In genomic region chr8:13326598-13326997, GRCm38 (mm10) we compare ENCODE assay signal across 10 mouse cellular contexts. TPM values are rescaled to one million over a fixed set of nuclear protein-coding genes. Genes with fewer than 3 reads are reported as not detected.
DNase-seq lines count a peak whose midpoint lies in the region; ATAC-seq and TF ChIP-seq lines count a peak whose summit lies in the region.
"Had no signal": no experiment of that assay in that cellular context is flagged by ENCODE, and none has a peak within 500 bp of the region (broad histone marks: within the 10 kb centered on the region; RNA-seq: fewer than 3 reads in every experiment).

No protein-coding gene starts in this region.

- no peaks in the 10 kb centered on the region for H3K36me3 ChIP-seq in kidney, postnatal 0 days (ENCODE audit: insufficient read depth, low read length)
- H3K36me3 ChIP-seq in hindbrain, embryonic 14.5 days (replicated peaks; ENCODE audit: control insufficient read depth, insufficient read depth) = peaks cover 16% of the 10 kb centered on the region; the same call in 1 of the 2 replicates

- H3K4me2 ChIP-seq in kidney, postnatal 0 days (ENCODE audit: low read length) = no peak overlapping the region
- H3K4me2 ChIP-seq in hindbrain, embryonic 14.5 days (replicated peaks) = no peak overlapping the region
- H3K4me2 ChIP-seq: heart, embryonic 13.5 days had no signal

- H3K27ac ChIP-seq in gastrocnemius, adult 2 months = no peak overlapping the region
- no peak overlapping the region for H3K27ac ChIP-seq in kidney, postnatal 0 days
- H3K27ac ChIP-seq in hindbrain, embryonic 14.5 days = no peak overlapping the region
- H3K27ac ChIP-seq: heart, embryonic 13.5 days had no signal

- 0 out of 2 replicates have a peak, but pooled peaks have one; percentile 29 for ATAC-seq in kidney, postnatal 0 days (replicated peaks; ENCODE audit: low FRiP score, low read depth)
- no peak for ATAC-seq in hindbrain, embryonic 14.5 days (ENCODE audit: low FRiP score)

- WGBS in kidney, postnatal 0 days = 33% methylated on average over 5 of the region's 5 CpGs
- 30% methylated on average over 5 of the region's 5 CpGs for WGBS in hindbrain, embryonic 14.5 days

- H3K9me3 ChIP-seq in kidney, postnatal 0 days (replicated peaks; ENCODE audit: low read length) = no peaks in the 10 kb centered on the region
- H3K9me3 ChIP-seq in hindbrain, embryonic 14.5 days (ENCODE audit: control insufficient read depth, low read length) = no peaks in the 10 kb centered on the region
- H3K9me3 ChIP-seq: heart, embryonic 13.5 days had no signal

- no peak overlapping the region for H3K4me3 ChIP-seq in gastrocnemius, adult 2 months
- H3K4me3 ChIP-seq in kidney, postnatal 0 days (replicated peaks; ENCODE audit: low read depth, low read length) = no peak overlapping the region
- H3K4me3 ChIP-seq in hindbrain, embryonic 14.5 days (replicated peaks; ENCODE audit: low read length) = no peak overlapping the region
- H3K4me3 ChIP-seq: heart, embryonic 13.5 days; myocyte had no signal

- intact Hi-C loops in gastrocnemius, adult 2 months (cut with DNase I) = no loop called here

- H3K4me1 ChIP-seq in kidney, postnatal 0 days (replicated peaks; ENCODE audit: insufficient read depth, low read length) = no peaks in the 10 kb centered on the region
- no peaks in the 10 kb centered on the region for H3K4me1 ChIP-seq in hindbrain, embryonic 14.5 days (replicated peaks; ENCODE audit: control insufficient read depth, insufficient read depth, low read length)
- H3K4me1 ChIP-seq: heart, embryonic 13.5 days had no signal

- peak; percentile 47 for TF ChIP-seq CTCF in gastrocnemius, adult 2 months (IDR thresholded peaks at IDR 0.05)
- peak; percentile 70 for TF ChIP-seq CTCF in kidney, postnatal 0 days (IDR thresholded peaks at IDR 0.05; ENCODE audit: low read depth)

- no peak overlapping the region for H3K9ac ChIP-seq in kidney, postnatal 0 days (ENCODE audit: low read depth, low read length)
- H3K9ac ChIP-seq in hindbrain, embryonic 14.5 days = no peak overlapping the region
- H3K9ac ChIP-seq: heart, embryonic 13.5 days had no signal

- no peak for DNase-seq in gastrocnemius, adult 2 months
- no peak for DNase-seq in gastrocnemius, adult 8-10 months (ENCODE audit: low spot score in 2 of 2)
- peak; percentile 25 for DNase-seq in 3134 (ENCODE audit: extremely low read depth, insufficient read length, low spot score)
- DNase-seq in adrenal gland, postnatal 14 days = peak; percentile 72
- DNase-seq in kidney, postnatal 0 days (ENCODE audit: low spot score) = peak; percentile 67
- no peak for DNase-seq in layer of hippocampus, adult 9-11 months
- no peak for DNase-seq in hindbrain, embryonic 14.5 days (ENCODE audit: low spot score)
- no peak for DNase-seq in spleen, adult 12 weeks (ENCODE audit: low spot score)

- H3K27me3 ChIP-seq in kidney, postnatal 0 days (ENCODE audit: insufficient read depth, low read length) = no peaks in the 10 kb centered on the region
- H3K27me3 ChIP-seq in hindbrain, embryonic 14.5 days (ENCODE audit: control insufficient read depth, insufficient read depth, low read length) = no peaks in the 10 kb centered on the region
- H3K27me3 ChIP-seq: heart, embryonic 13.5 days had no signal

RNA-seq across cellular contexts. Expression of gene Tfdp1, which starts 12.0 kb away (rescaled TPM):
- total RNA-seq in gastrocnemius, adult 2 months (2021) = 10 to 100 TPM; 56.8 to 60.3 TPM
- total RNA-seq in gastrocnemius, adult 8-10 months (2022) = 10 to 100 TPM; 49.4 to 70.8 (median 63.2) TPM
- total RNA-seq in adrenal gland, postnatal 14 days (2021) = 72.4 and 74.4 TPM in 2 replicates
- polyA plus RNA-seq in kidney, postnatal 0 days (2015; fragmentation: Nextera tagmentation; extraction: Ambion mirVana) = 107 and 127 TPM in 2 replicates
- polyA plus RNA-seq in hindbrain, embryonic 14.5 days (2014; fragmentation: Nextera tagmentation; extraction: Ambion mirVana) = 104 and 110 TPM in 2 replicates

RNA-seq across cellular contexts. Expression of gene Tmco3, which starts 38.6 kb away (rescaled TPM):
- total RNA-seq in gastrocnemius, adult 2 months (2021) = 10 to 100 TPM; 11.3 to 15.8 TPM
- 10 to 100 TPM; 12.0 to 21.5 (median 17.1) TPM for total RNA-seq in gastrocnemius, adult 8-10 months (2022)
- 21.5 and 23.7 TPM in 2 replicates for total RNA-seq in adrenal gland, postnatal 14 days (2021)
- 31.3 and 33.2 TPM in 2 replicates for polyA plus RNA-seq in kidney, postnatal 0 days (2015; fragmentation: Nextera tagmentation; extraction: Ambion mirVana)
- 50.1 and 51.4 TPM in 2 replicates for polyA plus RNA-seq in hindbrain, embryonic 14.5 days (2014; fragmentation: Nextera tagmentation; extraction: Ambion mirVana)

RNA-seq across cellular contexts. Expression of gene Dcun1d2, which starts 38.7 kb away (rescaled TPM):
- total RNA-seq in gastrocnemius, adult 2 months (2021) = 10 to 100 TPM; 76.5 to 87.0 TPM
- total RNA-seq in gastrocnemius, adult 8-10 months (2022) = 10 to 100 TPM; 80.1 to 95.6 (median 88.1) TPM
- 23.1 and 24.8 TPM in 2 replicates for total RNA-seq in adrenal gland, postnatal 14 days (2021)
- 17.3 and 19.0 TPM in 2 replicates for polyA plus RNA-seq in kidney, postnatal 0 days (2015; fragmentation: Nextera tagmentation; extraction: Ambion mirVana)
- 34.1 and 36.5 TPM in 2 replicates for polyA plus RNA-seq in hindbrain, embryonic 14.5 days (2014; fragmentation: Nextera tagmentation; extraction: Ambion mirVana)

Comparison
In these comparisons a context has a peak if more than half of its experiments do, and no peak if none do; other contexts are left out.
1. DNase-seq: peak in 3134 (single experiment), adrenal gland, postnatal 14 days (single experiment) and kidney, postnatal 0 days (single experiment); none in gastrocnemius, adult 2 months (single experiment), gastrocnemius, adult 8-10 months (0 of 2), layer of hippocampus, adult 9-11 months (single experiment), hindbrain, embryonic 14.5 days (single experiment) and spleen, adult 12 weeks (single experiment).